Mouse (Mus musculus) testis, adult 2 months (tissue): ENCODE results near the gene Capn9. TPM values are rescaled to one million over a fixed set of nuclear protein-coding genes. Genes with fewer than 3 reads are reported as not detected.

Experiments used
- H3K27ac ChIP-seq: fragments of 200-500 bp; 2 replicates; pipeline ENCODE4 v1.5.1; 2012; ENCODE audit warnings: low read depth, low read length; ENCODE audit not compliant: control insufficient read depth, insufficient read depth
- H3K27me3 ChIP-seq: fragments of 200-500 bp; 2 replicates; pipeline ENCODE4 v1.6.1; 2012; ENCODE audit warnings: mild to moderate bottlenecking, low read length, moderate library complexity; ENCODE audit not compliant: control insufficient read depth, insufficient read depth
- H3K36me3 ChIP-seq: fragments of 200-500 bp; 2 replicates; pipeline ENCODE4 v1.6.1; 2012; ENCODE audit warnings: mild to moderate bottlenecking, low read length; ENCODE audit not compliant: control insufficient read depth, insufficient read depth
- H3K4me1 ChIP-seq: fragments of 200-500 bp; 2 replicates; pipeline ENCODE4 v1.6.1; 2012; ENCODE audit warnings: low read length; ENCODE audit not compliant: control insufficient read depth, insufficient read depth
- H3K4me3 ChIP-seq: fragments of 200-500 bp; 2 replicates; pipeline ENCODE4 v1.5.1; 2012; ENCODE audit warnings: low read depth, mild to moderate bottlenecking, low read length, moderate library complexity, mixed read lengths; ENCODE audit not compliant: control insufficient read depth
- CTCF ChIP-seq: fragments of 200-500 bp; IDR thresholded peaks from 2 replicates; pipeline ENCODE4 v1.5.1; 2012; ENCODE audit warnings: low read depth, mild to moderate bottlenecking, inconsistent platforms, low read length, moderate library complexity; ENCODE audit not compliant: control insufficient read depth, insufficient read depth, insufficient replicate concordance
- POLR2A ChIP-seq: fragments of 200-500 bp; IDR thresholded peaks from 2 replicates; pipeline ENCODE4 v1.6.1; 2012; ENCODE audit warnings: low read depth, mild to moderate bottlenecking, inconsistent platforms, low read length, moderate library complexity; ENCODE audit not compliant: control insufficient read depth
- polyA plus RNA-seq: library from polyadenylated mRNA; depleted of rRNA; stranded (reverse); fragments of >200 nt; gene quantifications from 2 replicates; pipeline ENCODE4 v1.2.3, GENCODE M21; 2012

Capn9 gene
- polyA plus RNA-seq, 1 experiment = 0.58 TPM

DNA sequence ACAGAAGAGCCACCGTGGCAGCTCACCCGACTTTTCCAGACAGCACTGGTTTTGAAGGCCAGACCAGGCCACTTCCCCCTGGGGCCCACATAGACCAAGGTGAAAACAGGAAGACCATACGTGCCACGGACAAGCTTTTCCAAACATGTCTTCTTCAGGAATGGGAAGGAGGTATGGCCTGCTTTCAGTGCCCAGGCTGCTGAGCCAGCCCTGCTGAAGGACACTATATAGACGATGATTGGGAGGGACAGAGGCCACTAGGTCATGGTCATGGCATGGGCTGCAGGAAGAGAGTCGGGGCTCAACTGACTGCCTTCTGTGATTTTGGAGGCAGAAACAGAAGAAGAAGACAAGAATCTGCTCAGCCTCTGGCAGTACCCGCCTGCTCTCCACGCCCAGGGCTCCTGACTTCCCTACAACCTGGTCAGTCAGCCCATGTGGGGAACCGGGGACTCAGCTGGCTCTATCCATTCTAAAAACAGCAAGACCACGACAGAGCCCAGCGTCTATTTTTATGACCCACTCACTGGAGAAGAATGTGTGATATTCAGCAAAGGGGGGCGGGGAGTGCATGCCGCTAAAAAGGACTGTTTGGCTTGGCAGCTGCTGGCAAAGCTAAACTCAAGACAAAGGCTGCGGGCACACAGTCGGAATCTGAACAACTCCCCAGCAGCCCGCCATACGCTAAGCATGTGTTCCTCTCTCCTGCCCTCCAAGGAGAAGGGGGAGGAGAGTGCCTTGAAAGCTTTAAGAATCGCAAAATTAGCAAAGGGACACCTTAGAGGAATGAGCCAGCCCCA lies 67.8 kb downstream of the Capn9 start:
- TF ChIP-seq CTCF (no peak), POLR2A (no peak)
- H3K27me3 ChIP-seq = no peaks in the 10 kb centered on the region
- H3K4me3 ChIP-seq = no peak overlapping the region
- no peaks in the 10 kb centered on the region for H3K36me3 ChIP-seq
- H3K27ac ChIP-seq = 0 out of 2 replicates have a peak overlapping the region, but pooled peaks have one; percentile 16
- peaks cover 26% of the 10 kb centered on the region for H3K4me1 ChIP-seq

GRCm38 (mm10) chr8:124648311-124648710 lies 72.4 kb downstream of the Capn9 start:
- no peak for TF ChIP-seq POLR2A
- no peaks in the 10 kb centered on the region for H3K36me3 ChIP-seq
- H3K4me1 ChIP-seq = peaks cover 27% of the 10 kb centered on the region
- H3K4me3 ChIP-seq = no peak overlapping the region
- no peaks in the 10 kb centered on the region for H3K27me3 ChIP-seq
- H3K27ac ChIP-seq = no peak overlapping the region

DNA sequence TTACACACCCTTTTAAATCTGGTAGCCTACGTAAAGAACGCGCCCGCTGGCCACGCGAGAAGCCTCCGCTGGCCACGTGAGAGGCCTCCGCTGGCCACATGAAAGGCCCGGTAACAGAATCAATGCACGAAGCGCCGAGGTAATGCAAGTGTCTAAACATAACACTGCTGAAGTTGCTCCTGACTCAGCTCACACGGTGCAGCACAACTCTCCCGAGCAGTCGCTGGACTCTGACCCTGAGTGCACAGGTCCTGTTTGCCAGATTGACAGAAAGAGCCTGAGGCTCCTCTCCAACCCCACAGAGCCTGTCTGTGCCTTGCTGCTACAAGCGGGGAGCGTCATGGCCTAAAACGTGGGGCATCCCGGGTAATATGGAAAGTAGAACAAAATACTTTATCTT lies 75.9 kb downstream of the Capn9 start:
- no peak overlapping the region for H3K27ac ChIP-seq
- no peak overlapping the region for H3K4me3 ChIP-seq
- H3K4me1 ChIP-seq = peaks cover 7% of the 10 kb centered on the region
- H3K36me3 ChIP-seq = no peaks in the 10 kb centered on the region
- no peak for TF ChIP-seq CTCF
- TF ChIP-seq POLR2A = no peak
- no peaks in the 10 kb centered on the region for H3K27me3 ChIP-seq

DNA sequence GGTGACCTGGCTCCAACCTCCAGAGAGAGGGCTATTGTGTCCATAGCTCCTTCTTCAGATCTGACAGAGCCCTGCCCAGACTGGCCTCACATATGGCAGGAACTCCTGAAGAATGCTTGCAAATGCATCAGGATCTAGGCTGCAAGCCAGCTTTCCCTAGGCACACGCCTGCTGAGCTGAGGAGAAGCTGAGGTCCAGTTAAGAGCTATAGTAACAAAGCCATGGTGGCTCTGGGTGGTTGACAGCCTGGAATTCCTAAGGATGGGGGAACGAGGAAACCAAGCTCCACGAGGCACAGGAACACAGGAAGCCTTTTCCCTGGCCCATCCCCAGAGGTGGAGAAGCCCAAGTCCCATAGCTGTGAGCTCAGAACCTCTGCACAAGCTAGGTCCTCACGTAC lies 76.6 kb downstream of the Capn9 start:
- H3K27ac ChIP-seq = no peak overlapping the region
- peaks cover 7% of the 10 kb centered on the region for H3K4me1 ChIP-seq
- H3K4me3 ChIP-seq = no peak overlapping the region
- H3K36me3 ChIP-seq = no peaks in the 10 kb centered on the region
- TF ChIP-seq POLR2A (no peak), CTCF (no peak)
- H3K27me3 ChIP-seq = no peaks in the 10 kb centered on the region

- Histone ChIP-seq H3K4me1 (peaks cover 7% of the 10 kb centered on the region), H3K4me3 (no peak overlapping the region), H3K27me3 (no peaks in the 10 kb centered on the region), H3K36me3 (no peaks in the 10 kb centered on the region), H3K27ac (0 out of 2 replicates have a peak overlapping the region, but pooled peaks have one; percentile 40)
- TF ChIP-seq CTCF (no peak), POLR2A (no peak)
These were observed 77.9 kb downstream of the Capn9 start for GRCm38 (mm10) chr8:124653568-124654475.

DNA sequence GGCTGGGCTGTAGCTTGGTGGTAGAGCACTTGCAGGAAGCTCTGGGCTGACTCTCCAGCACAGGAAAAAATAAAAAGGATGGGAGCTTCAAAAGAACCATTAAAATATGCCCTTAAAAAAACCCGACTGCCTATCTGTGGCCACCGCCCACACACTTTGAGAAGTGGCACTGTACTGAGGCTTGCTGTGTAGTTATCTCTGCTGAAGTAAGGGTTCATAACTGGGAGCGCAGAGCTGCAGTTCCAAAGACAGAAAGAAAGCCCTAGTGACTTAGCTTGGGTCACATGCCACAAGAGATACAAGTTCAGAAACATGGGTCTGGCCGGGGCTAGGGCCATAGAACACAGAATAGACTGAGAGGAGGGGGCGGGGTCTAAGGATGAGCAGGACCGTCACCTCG lies 82.0 kb downstream of the Capn9 start:
- no peak for TF ChIP-seq CTCF
- no peak for TF ChIP-seq POLR2A
- Histone ChIP-seq H3K4me1 (peaks cover 11% of the 10 kb centered on the region), H3K4me3 (no peak overlapping the region), H3K36me3 (no peaks in the 10 kb centered on the region), H3K27ac (peak overlapping the region; percentile 55; the same call in 1 of the 2 replicates), H3K27me3 (no peaks in the 10 kb centered on the region)

DNA sequence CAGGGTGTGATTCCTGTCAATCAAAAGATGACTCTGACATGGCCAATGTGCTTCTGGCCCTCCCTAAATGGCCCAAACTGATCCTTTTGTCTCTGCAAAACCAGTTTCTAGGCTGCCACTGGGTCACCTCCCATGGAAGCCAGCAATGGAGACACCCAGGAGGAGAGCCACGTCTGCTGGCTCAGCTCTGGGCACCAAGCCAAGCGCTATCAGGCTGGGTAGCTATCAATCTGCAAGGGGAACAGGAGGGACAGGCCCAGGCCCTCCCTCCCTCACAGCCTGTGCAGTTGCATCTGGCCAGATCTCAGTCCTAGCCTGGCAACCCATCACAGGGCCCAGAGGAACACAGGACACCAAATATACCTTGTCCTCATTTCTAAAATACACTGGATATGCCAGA lies 82.5 kb downstream of the Capn9 start:
- Histone ChIP-seq H3K4me3 (no peak overlapping the region), H3K4me1 (peaks cover 11% of the 10 kb centered on the region), H3K36me3 (no peaks in the 10 kb centered on the region), H3K27ac (peak overlapping the region; percentile 55; the same call in 1 of the 2 replicates), H3K27me3 (no peaks in the 10 kb centered on the region)
- TF ChIP-seq POLR2A (no peak), CTCF (no peak)
